Mouse (Mus musculus) embryo, embryonic 10 days (tissue): ENCODE data around the gene Mrpl47.
"Not testable (repeated sequence)": the region's sequence is repeated elsewhere in the genome, so short reads cannot be mapped to it uniquely, and the experiment has no call there.

Experiments used
- DNase-seq: peaks from one replicate; pipeline ENCODE4 v3.0.0-alpha.2; 2015; ENCODE audit warnings: low spot score

The Mrpl47 gene

GRCm38 (mm10) chr3:32708052-32708367 is 29.4 kb downstream of the Mrpl47 start:
- DNase-seq: no peak

- not testable (repeated sequence) for DNase-seq
Measured at GRCm38 (mm10) chr3:32705647-32706348, 31.6 kb downstream of the Mrpl47 start, which contains the start of gene Actl6a. Actl6a (plus strand) TSS chr3:32706298.

GRCm38 (mm10) chr3:32704632-32705031 is 32.8 kb downstream of the Mrpl47 start:
- DNase-seq: not testable (repeated sequence)

- not testable (repeated sequence) for DNase-seq
Measured at GRCm38 (mm10) chr3:32704021-32704420, 33.4 kb downstream of the Mrpl47 start.

- DNase-seq: peak; percentile 92
Measured at GRCm38 (mm10) chr3:32698228-32698863, 39.1 kb downstream of the Mrpl47 start.

- DNase-seq: no peak
Measured at GRCm38 (mm10) chr3:32695583-32695980, 41.8 kb downstream of the Mrpl47 start.

- DNase-seq: no peak
Measured at GRCm38 (mm10) chr3:32694737-32695582, 42.4 kb downstream of the Mrpl47 start.

GRCm38 (mm10) chr3:32694211-32694610 is 43.2 kb downstream of the Mrpl47 start:
- DNase-seq: no peak

GRCm38 (mm10) chr3:32691841-32692240 is 45.6 kb downstream of the Mrpl47 start:
- no peak for DNase-seq

- DNase-seq: no peak
Measured at GRCm38 (mm10) chr3:32690901-32691300, 46.5 kb downstream of the Mrpl47 start.

GRCm38 (mm10) chr3:32690008-32690407 is 47.4 kb downstream of the Mrpl47 start:
- DNase-seq: no peak

- no peak for DNase-seq
Measured at GRCm38 (mm10) chr3:32689567-32689999, 47.8 kb downstream of the Mrpl47 start.

- no peak for DNase-seq
Measured at GRCm38 (mm10) chr3:32687156-32687555, 50.2 kb downstream of the Mrpl47 start.

GRCm38 (mm10) chr3:32686537-32686936 is 50.9 kb downstream of the Mrpl47 start:
- no peak for DNase-seq

GRCm38 (mm10) chr3:32684631-32685030 is 52.8 kb downstream of the Mrpl47 start:
- no peak for DNase-seq

- no peak for DNase-seq
Measured at GRCm38 (mm10) chr3:32682910-32683531, 54.4 kb downstream of the Mrpl47 start.

- no peak for DNase-seq
Measured at GRCm38 (mm10) chr3:32676393-32676792, 61.0 kb downstream of the Mrpl47 start.
